Mouse (Mus musculus) thymus, adult 2 months (tissue): ENCODE measurements around the gene Vsig10. TPM values are rescaled to one million over a fixed set of nuclear protein-coding genes. Genes with fewer than 3 reads are reported as not detected.

Experiments
- DNase-seq: peaks from one replicate; pipeline ENCODE4 v3.0.0; 2021
- H3K27ac ChIP-seq: fragments of 200-500 bp; 2 replicates; pipeline ENCODE4 v1.5.1; 2012; ENCODE audit warnings: low read length, control low read depth; ENCODE audit not compliant: control insufficient read depth, insufficient read depth
- H3K27me3 ChIP-seq: fragments of 200-500 bp; 2 replicates; pipeline ENCODE4 v1.6.1; 2012; ENCODE audit warnings: mild to moderate bottlenecking, low read length, moderate library complexity, mixed read lengths; ENCODE audit not compliant: control insufficient read depth, insufficient read depth
- H3K36me3 ChIP-seq: fragments of 200-500 bp; 2 replicates; pipeline ENCODE4 v1.6.1; 2012; ENCODE audit warnings: mild to moderate bottlenecking, low read length, moderate library complexity; ENCODE audit not compliant: control insufficient read depth, insufficient read depth
- H3K4me1 ChIP-seq: fragments of 200-500 bp; replicated peaks from 2 replicates; pipeline ENCODE4 v1.6.1; 2012; ENCODE audit warnings: low read length; ENCODE audit not compliant: control insufficient read depth, insufficient read depth
- H3K4me3 ChIP-seq: fragments of 200-500 bp; 2 replicates; pipeline ENCODE4 v1.5.1; 2012; ENCODE audit warnings: mild to moderate bottlenecking, low read length, control low read depth, moderate library complexity; ENCODE audit not compliant: control insufficient read depth, insufficient read depth
- CTCF ChIP-seq: fragments of 200-500 bp; IDR thresholded peaks from 2 replicates; pipeline ENCODE4 v1.5.1; 2012; ENCODE audit warnings: mild to moderate bottlenecking, control low read depth, low read length, moderate library complexity, borderline replicate concordance; ENCODE audit not compliant: control insufficient read depth, poor library complexity, insufficient read depth; ENCODE audit errors: extremely low read depth
- POLR2A ChIP-seq: fragments of 200-500 bp; IDR thresholded peaks from 2 replicates; pipeline ENCODE4 v1.6.1; 2012; ENCODE audit warnings: mild to moderate bottlenecking, low read length, control low read depth, moderate library complexity; ENCODE audit not compliant: control insufficient read depth, poor library complexity, insufficient read depth; ENCODE audit errors: extremely low read depth
- WGBS: fragments of 180-500 bp; shearing (Covaris S2); methylation state at CpG from one replicate; pipeline ENCODE4 v1.1.7; 2018; 5-methylcytosine and 5-hydroxymethylcytosine counted together
- polyA plus RNA-seq: library from polyadenylated mRNA; depleted of rRNA; stranded (reverse); fragments of >200 nt; gene quantifications from 2 replicates; pipeline ENCODE4 v1.2.3, GENCODE M21; 2012

Vsig10 gene
- polyA plus RNA-seq, 1 experiment = 11.5 TPM

GRCm38 (mm10) chr5:117295011-117295410 lies 23.9 kb upstream of the Vsig10 start:
- no peak for DNase-seq
- H3K27me3 ChIP-seq = no peaks in the 10 kb centered on the region
- TF ChIP-seq POLR2A (no peak), CTCF (no peak)
- H3K4me1 ChIP-seq = no peaks in the 10 kb centered on the region
- WGBS = 96% methylated on average over 8 of the region's 8 CpGs
- H3K27ac ChIP-seq = no peak overlapping the region
- no peaks in the 10 kb centered on the region for H3K36me3 ChIP-seq
- H3K4me3 ChIP-seq = no peak overlapping the region

GRCm38 (mm10) chr5:117302899-117303298 lies 16.0 kb upstream of the Vsig10 start:
- H3K27ac ChIP-seq = no peak overlapping the region
- no peak for DNase-seq

GRCm38 (mm10) chr5:117303691-117304579 lies 14.9 kb upstream of the Vsig10 start:
- DNase-seq = no peak
- no peak overlapping the region for H3K27ac ChIP-seq
- no peak overlapping the region for H3K4me3 ChIP-seq
- WGBS = 85% methylated on average over 18 of the region's 18 CpGs
- H3K27me3 ChIP-seq = no peaks in the 10 kb centered on the region
- no peaks in the 10 kb centered on the region for H3K4me1 ChIP-seq
- TF ChIP-seq CTCF = no peak
- TF ChIP-seq POLR2A = no peak
- H3K36me3 ChIP-seq = no peaks in the 10 kb centered on the region

More at GRCm38 (mm10) chr5:117302899-117303298, 16.0 kb upstream of the Vsig10 start:
- H3K27me3 ChIP-seq = no peaks in the 10 kb centered on the region
- TF ChIP-seq POLR2A (no peak), CTCF (no peak)
- no peak overlapping the region for H3K4me3 ChIP-seq
- 88% methylated on average over 3 of the region's 3 CpGs for WGBS
- H3K36me3 ChIP-seq = no peaks in the 10 kb centered on the region
- H3K4me1 ChIP-seq = no peaks in the 10 kb centered on the region

GRCm38 (mm10) chr5:117304947-117305346 lies 13.9 kb upstream of the Vsig10 start:
- DNase-seq = peak; percentile 61
- no peak for TF ChIP-seq POLR2A
- no peak for TF ChIP-seq CTCF
- Histone ChIP-seq H3K27me3 (no peaks in the 10 kb centered on the region), H3K4me1 (no peaks in the 10 kb centered on the region), H3K36me3 (no peaks in the 10 kb centered on the region), H3K27ac (no peak overlapping the region), H3K4me3 (no peak overlapping the region)
- 67% methylated on average over 7 of the region's 7 CpGs for WGBS

GRCm38 (mm10) chr5:117305754-117306153 lies 13.1 kb upstream of the Vsig10 start:
- Histone ChIP-seq H3K4me1 (no peaks in the 10 kb centered on the region), H3K4me3 (no peak overlapping the region), H3K27ac (no peak overlapping the region), H3K27me3 (no peaks in the 10 kb centered on the region), H3K36me3 (no peaks in the 10 kb centered on the region)
- DNase-seq = no peak
- no peak for TF ChIP-seq CTCF
- no peak for TF ChIP-seq POLR2A
- 95% methylated on average over 5 of the region's 5 CpGs for WGBS

- H3K4me1 ChIP-seq = no peaks in the 10 kb centered on the region
- DNase-seq = no peak
- no peaks in the 10 kb centered on the region for H3K27me3 ChIP-seq
- no peaks in the 10 kb centered on the region for H3K36me3 ChIP-seq
- TF ChIP-seq POLR2A (no peak), CTCF (no peak)
- 89% methylated on average over 2 of the region's 2 CpGs for WGBS
- H3K4me3 ChIP-seq = no peak overlapping the region
- no peak overlapping the region for H3K27ac ChIP-seq
Measured at GRCm38 (mm10) chr5:117306826-117307225, 12.1 kb upstream of the Vsig10 start.

GRCm38 (mm10) chr5:117307699-117308098 lies 11.2 kb upstream of the Vsig10 start:
- no peak overlapping the region for H3K27ac ChIP-seq
- no peak for TF ChIP-seq POLR2A
- TF ChIP-seq CTCF = peak; percentile 80; the same call in 1 of the 2 replicates
- H3K4me1 ChIP-seq = no peaks in the 10 kb centered on the region
- no peaks in the 10 kb centered on the region for H3K27me3 ChIP-seq
- H3K36me3 ChIP-seq = no peaks in the 10 kb centered on the region
- peak; percentile 74 for DNase-seq
- H3K4me3 ChIP-seq = no peak overlapping the region
- 16% methylated on average over 11 of the region's 11 CpGs for WGBS
